Mouse (Mus musculus) olfactory bulb, adult 2 months (tissue): ENCODE measurements around the gene Prr13.
A peak's percentile ranks its signal among the peaks of the same experiment; 100 is the strongest.

ENCODE experiments used
- CTCF ChIP-seq: fragments of 200-500 bp; IDR thresholded peaks from 2 replicates; pipeline ENCODE4 v1.5.1; 2012; ENCODE audit warnings: low read depth, mild to moderate bottlenecking, low read length, moderate library complexity; ENCODE audit not compliant: insufficient read depth
- POLR2A ChIP-seq: fragments of 200-500 bp; IDR thresholded peaks from 2 replicates; pipeline ENCODE4 v1.6.1; 2012; ENCODE audit warnings: mild to moderate bottlenecking, low read depth, low read length, moderate library complexity; ENCODE audit not compliant: insufficient read depth

DNA sequence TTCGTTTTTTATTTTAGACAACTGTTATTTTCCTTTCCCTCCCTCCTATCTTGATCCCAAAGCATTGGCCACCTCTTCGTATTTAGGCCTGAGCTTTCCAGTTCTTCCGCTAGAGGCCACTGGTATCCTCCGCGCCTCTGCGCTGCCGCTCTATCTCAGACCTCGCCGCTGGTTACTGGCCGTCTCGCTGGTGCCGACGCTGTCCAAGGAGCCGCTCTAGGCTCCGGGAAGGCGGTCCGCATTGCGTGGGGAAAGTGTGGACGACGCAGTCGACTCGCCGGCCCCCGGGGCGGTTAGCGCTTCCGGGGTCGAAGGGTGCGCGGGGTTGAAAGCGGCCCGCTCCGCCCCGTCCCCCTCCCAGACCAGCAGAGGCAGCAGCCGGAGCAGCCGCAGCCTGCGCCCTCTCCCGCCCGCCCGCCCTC is 11.4 kb downstream of the Prr13 start, which contains the start of gene Pcbp2:
- TF ChIP-seq CTCF (peak; percentile 74), POLR2A (no peak)
